Mouse (Mus musculus) ovary, postnatal 14 days (tissue): ENCODE measurements around the gene Mybbp1a.

ENCODE experiments used
- DNase-seq: peaks from one replicate; pipeline ENCODE4 v3.0.0; 2022; ENCODE audit warnings: low spot score

Gene Mybbp1a

GRCm38 (mm10) chr11:72440965-72441664, at the start of gene Mybbp1a:
TSS of gene Mybbp1a (plus strand) at chr11:72441355.
- DNase-seq = peak; percentile 97

DNA sequence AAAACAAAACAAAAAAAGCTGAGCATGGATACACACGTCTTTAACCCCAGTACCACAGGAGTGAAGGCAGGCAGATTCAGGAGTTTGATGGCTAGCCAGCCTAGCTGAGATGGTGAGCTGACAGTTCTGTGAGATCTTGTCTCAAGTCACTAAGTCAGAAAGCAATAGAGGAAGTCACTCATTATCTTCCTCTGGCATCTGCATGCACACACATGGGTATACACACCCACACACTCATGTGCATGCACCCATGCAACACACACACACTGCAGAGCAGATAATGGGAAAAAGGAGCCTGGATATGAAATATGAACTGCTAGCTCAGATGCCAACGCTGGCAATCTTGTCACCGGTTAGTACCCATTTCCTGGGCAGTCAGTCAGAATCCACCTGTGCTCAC, 47.9 kb upstream of the Mybbp1a start:
- no peak for DNase-seq

DNA sequence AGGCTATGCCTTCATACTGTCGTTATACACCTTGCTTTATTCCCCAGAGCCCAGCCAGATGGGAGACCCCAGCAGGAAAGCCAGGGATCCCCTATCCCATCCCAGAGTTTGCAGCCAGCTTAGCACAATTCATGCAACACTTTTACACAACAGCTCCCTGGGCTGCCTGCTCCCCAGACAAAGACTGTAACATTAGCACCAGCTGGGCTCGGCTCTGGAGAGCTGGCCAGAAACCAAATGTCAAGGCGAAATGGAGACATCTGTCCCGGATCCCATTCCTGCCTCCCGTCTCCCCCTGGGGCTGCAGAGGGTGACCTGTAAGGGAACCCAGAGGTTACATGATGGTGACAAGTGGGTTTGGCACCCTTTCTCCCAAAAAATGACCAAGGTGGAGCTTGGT, 47.5 kb upstream of the Mybbp1a start:
- no peak for DNase-seq

DNA sequence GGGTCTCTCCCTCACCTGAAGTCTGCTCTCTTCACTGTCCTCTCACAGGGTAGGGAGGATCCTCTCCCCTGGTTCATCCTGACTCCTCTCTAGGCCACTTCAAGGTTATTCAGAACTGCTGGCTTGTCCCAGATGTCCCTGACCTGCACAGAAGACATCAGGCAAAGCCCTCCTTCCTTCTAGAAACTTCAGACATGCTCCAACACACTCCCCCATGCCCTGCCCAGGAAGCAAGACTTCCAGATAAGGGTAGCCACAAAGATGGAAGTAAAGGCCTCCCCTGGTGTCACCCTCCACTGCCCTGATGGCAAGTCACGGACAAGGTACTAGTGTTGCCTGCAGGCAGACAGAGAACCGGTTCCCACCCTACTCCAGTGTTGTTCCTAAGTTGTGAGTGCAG, 46.5 kb upstream of the Mybbp1a start:
- no peak for DNase-seq

DNA sequence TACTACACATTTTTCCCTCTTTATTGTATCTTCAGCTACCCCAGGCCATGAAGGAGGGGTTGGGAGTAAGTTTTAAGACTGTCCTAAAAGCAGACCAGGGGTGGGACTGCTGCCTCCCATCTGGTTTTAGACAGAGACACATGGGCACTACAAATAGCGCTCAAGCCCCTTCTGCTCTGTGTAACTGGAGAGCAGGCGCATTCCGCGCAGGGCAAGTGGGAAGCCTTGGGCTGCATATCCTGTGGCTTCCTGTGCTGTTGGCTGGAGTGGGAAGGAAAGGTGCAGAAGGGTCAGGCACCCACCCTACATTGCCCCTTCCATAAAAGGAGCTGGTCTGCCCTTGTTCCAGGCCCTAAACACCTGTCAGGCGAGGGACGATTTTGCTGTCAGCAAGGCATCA, 45.5 kb upstream of the Mybbp1a start:
- DNase-seq = no peak

GRCm38 (mm10) chr11:72396621-72397020, 44.5 kb upstream of the Mybbp1a start:
- DNase-seq = no peak

DNA sequence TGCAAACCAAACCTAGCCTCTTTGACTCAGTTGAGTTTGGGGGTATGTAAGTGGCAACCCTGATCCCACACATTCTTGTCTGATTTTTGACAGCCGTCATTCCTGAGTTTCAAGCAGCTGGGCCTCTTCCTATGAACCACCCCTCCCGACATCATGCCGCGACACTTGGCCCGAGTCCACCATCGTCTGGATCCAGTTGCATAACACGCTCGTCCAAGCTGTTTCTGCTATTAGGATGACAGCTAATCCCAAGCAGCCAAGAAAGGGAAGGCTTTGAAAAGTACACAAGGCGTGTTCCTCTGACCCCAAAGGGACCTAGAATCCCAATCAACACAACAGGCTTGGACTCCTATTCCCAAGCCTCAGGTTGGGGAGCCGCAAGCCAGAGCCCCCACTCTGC, 44.1 kb upstream of the Mybbp1a start:
- peak; percentile 60 for DNase-seq

GRCm38 (mm10) chr11:72397811-72398525, 43.2 kb upstream of the Mybbp1a start:
- DNase-seq = no peak

DNA sequence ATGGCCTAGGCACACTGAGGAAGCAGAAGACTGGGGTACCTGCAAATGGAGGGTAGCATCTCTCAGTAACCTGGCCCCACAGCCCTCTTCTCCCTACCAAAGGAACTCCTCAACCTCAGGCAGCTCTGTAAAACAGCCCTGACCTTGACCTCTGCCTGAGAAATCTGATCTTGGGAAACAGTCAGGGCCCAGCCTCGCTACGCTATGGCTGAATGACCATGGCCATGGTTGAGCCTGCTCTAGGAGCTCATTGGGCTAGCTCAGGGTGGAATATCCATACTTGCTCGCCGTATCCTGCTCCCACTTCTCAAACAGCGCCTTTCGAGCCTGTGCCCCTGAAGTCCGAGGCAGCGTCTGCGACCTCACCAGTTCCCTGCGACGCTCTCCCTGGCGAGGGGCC, 40.1 kb upstream of the Mybbp1a start:
- DNase-seq = no peak

- no peak for DNase-seq
Observed at GRCm38 (mm10) chr11:72402017-72402416, 39.1 kb upstream of the Mybbp1a start.

- no peak for DNase-seq
Observed at GRCm38 (mm10) chr11:72402969-72403368, 38.2 kb upstream of the Mybbp1a start.

DNA sequence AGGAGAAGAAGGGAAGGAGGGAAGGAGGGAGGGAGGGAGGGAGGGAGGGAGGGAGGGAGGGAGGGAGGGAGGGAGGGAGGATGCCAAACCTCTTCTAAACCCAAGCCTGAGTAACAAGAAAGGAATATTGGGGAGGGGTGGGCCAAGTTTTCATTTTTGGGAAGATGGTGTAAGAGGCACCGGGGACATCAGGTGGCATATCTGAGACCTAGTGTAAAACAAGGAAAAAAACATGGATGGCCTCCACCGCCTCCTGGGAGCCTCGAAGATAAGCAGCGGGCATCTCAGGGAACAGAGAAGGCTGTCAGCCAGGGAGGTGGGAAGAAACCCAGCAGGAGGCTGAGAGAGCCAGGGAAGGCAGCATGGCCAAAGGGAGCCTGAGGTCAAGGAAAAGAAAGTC, 35.6 kb upstream of the Mybbp1a start:
- no peak for DNase-seq

DNA sequence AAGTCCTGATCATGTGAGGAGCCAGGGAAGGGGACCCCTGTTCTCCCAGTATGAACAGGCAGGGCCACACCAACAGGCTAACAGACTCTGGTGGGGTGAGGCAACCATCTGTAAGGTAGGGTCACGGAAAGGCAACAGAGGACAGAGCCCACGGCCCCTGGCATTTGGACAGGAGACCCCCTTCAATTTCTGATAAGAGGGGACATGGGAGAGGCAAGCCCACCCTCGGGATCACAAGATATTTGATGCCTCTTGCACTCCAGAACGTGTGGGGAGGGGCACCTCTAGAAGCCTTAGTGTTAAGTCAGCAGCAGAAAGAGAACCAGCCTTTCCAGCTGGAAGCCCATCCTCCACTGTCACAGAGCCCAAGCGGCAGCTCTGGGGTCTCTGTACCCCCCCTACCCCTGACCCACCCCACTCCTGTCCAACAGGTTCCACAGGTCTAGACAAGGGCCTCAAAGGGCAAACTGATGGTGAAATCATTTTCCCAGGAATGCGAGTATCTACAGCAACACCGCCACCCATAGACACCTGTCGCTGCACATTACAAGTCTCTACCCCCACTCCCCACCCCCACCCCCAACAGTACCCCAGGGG, 35.0 kb upstream of the Mybbp1a start:
- no peak for DNase-seq

DNA sequence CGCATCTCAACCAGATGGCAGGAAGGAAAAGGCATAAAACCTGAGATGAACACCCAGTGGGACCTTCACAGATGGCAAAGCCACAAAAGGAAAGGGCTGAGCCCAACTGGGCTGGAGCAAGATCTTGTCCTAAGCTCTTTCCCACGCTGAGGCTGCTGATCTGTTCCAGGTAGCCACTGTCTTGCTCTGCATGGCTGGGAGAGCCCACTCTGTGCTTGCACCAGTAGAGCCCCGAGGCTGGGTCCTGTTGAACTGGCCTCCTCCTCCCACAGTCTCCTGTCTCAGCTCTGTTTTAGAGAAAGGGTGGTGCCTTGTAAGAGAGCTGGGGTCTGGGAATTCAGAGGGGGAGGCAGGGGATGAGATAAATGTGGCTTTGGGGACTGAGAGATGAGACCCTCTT, 34.1 kb upstream of the Mybbp1a start:
- no peak for DNase-seq

- DNase-seq = no peak
Observed at GRCm38 (mm10) chr11:72407574-72407973, 33.6 kb upstream of the Mybbp1a start.

DNA sequence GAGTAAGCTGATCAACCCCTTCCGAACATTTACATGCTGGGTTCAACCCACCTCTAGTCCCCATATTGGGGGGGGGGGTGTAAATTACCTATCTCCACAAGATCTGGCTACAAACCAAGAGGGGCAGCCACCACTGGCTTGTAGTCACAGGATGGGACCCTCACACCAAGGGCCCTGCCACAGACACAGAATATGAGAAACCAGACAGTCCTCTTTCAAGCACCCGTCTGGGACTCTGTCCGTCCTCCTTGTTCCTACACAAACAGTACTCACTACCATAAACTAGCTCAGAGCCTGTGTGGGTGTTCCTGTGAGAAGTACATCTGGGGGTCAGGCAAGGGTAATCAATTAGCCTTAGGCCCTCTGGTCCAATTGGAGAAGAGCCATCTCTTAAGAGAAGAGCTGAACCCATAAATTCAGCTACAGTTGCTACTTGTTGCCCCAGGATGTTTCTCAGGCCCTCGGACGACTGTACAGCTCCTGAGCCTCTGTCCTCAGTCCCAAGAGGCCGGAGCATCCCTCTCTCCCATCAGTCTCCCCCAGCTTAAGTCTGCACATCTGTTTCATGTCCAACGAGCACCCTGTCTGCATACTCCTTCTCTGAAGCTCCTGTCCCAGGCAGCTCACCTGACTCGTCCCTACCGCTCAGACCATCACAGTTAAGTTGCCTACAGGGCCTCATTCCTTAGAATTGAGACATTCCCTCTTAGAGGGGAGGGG, 32.5 kb upstream of the Mybbp1a start:
- no peak for DNase-seq

GRCm38 (mm10) chr11:72409649-72410385, 31.3 kb upstream of the Mybbp1a start:
- no peak for DNase-seq

- DNase-seq = no peak
Observed at GRCm38 (mm10) chr11:72410521-72411092, 30.5 kb upstream of the Mybbp1a start.

- DNase-seq = peak; percentile 86
Observed at GRCm38 (mm10) chr11:72411093-72411921, 29.8 kb upstream of the Mybbp1a start, which contains the start of gene Smtnl2. TSS of gene Smtnl2 (minus strand) at chr11:72411713.

DNA sequence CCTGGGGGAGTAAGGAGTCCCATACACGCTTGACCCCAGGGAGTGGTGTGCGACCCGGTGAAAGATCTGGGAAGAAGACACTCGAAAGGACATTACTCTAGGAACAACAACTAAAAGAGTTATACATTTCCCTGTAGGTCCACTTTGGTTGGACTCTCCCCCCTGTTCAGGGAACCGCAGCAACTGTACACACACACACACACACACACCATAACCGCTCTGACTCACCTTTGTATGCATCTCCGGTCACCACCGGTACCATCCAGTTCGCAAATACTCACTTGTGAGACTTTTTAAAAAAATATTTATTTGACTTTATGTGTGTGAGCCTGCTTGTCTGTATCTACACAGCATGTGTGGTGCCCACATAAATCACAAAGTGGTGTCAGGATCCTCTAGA, 29.2 kb upstream of the Mybbp1a start:
- no peak for DNase-seq

GRCm38 (mm10) chr11:72413016-72413415, 28.1 kb upstream of the Mybbp1a start:
- DNase-seq = no peak
